Mouse (Mus musculus) myocyte (in vitro differentiated cells): ENCODE measurements around the gene Castor1. TPM values are rescaled to one million over a fixed set of nuclear protein-coding genes. Genes with fewer than 3 reads are reported as not detected.

Source experiments
- H3K27me3 ChIP-seq: one replicate; pipeline ENCODE4 v1.6.1; 2011; ENCODE audit not compliant: control insufficient read depth, insufficient read depth, insufficient read length
- H3K36me3 ChIP-seq: one replicate; pipeline ENCODE4 v1.6.1; 2011; ENCODE audit not compliant: control insufficient read depth, insufficient read depth
- H3K4me2 ChIP-seq: one replicate; pipeline ENCODE4 v1.6.1; 2011; ENCODE audit warnings: low read depth, control low read depth
- H3K4me3 ChIP-seq: one replicate; pipeline ENCODE4 v1.5.1; 2011; ENCODE audit warnings: mild to moderate bottlenecking, control low read depth, moderate library complexity
- H3K79me2 ChIP-seq: one replicate; pipeline ENCODE4 v1.6.1; 2011; ENCODE audit not compliant: control insufficient read depth, insufficient read depth
- H3ac ChIP-seq: one replicate; pipeline ENCODE4 v1.6.1; 2011; ENCODE audit not compliant: control insufficient read depth, insufficient read length
- CEBPB ChIP-seq: IDR thresholded peaks from 2 replicates; pipeline ENCODE4 v1.6.1; 2011; ENCODE audit warnings: mild to moderate bottlenecking, moderate library complexity; ENCODE audit not compliant: poor library complexity, insufficient read depth, severe bottlenecking
- E2F4 ChIP-seq: IDR thresholded peaks from one replicate; pipeline ENCODE4 v1.6.1; 2011; ENCODE audit warnings: mild to moderate bottlenecking, control low read depth, moderate library complexity; ENCODE audit not compliant: insufficient read depth
- MAX ChIP-seq: IDR thresholded peaks from one replicate; pipeline ENCODE4 v1.6.1; 2011; ENCODE audit warnings: low read depth, mild to moderate bottlenecking, control low read depth
- MYOD1 ChIP-seq, 3 experiments: IDR thresholded peaks; one replicate each; pipeline ENCODE4 v1.6.1; 2011; ENCODE audit warnings: control low read depth in 2 of 3, low read depth in 2 of 3, mild to moderate bottlenecking in 2 of 3, moderate library complexity in 1 of 3; ENCODE audit not compliant: insufficient read length in 2 of 3, control insufficient read depth in 1 of 3
- MYOG ChIP-seq, 3 experiments: IDR thresholded peaks; one replicate each; pipeline ENCODE4 v1.6.1; 2011; ENCODE audit warnings: control low read depth in 2 of 3, low read depth in 2 of 3, mild to moderate bottlenecking in 2 of 3; ENCODE audit not compliant: insufficient read length in 2 of 3, control insufficient read depth in 1 of 3, insufficient read depth in 1 of 3
- POLR2A ChIP-seq: IDR thresholded peaks from one replicate; pipeline ENCODE4 v1.6.1; 2011; ENCODE audit warnings: low read depth, mild to moderate bottlenecking, control low read depth, moderate library complexity; ENCODE audit not compliant: insufficient read length
- POLR2AphosphoS2 ChIP-seq: IDR thresholded peaks from one replicate; pipeline ENCODE4 v1.6.1; 2011; ENCODE audit warnings: low read depth, control low read depth; ENCODE audit not compliant: insufficient read length
- REST ChIP-seq: IDR thresholded peaks from one replicate; pipeline ENCODE4 v1.6.1; 2011; ENCODE audit warnings: mild to moderate bottlenecking, control low read depth, moderate library complexity; ENCODE audit not compliant: insufficient read depth, insufficient read length
- SRF ChIP-seq: IDR thresholded peaks from one replicate; pipeline ENCODE4 v1.6.1; 2011; ENCODE audit warnings: low read depth; ENCODE audit not compliant: control insufficient read depth, insufficient read length
- TCF12 ChIP-seq: IDR thresholded peaks from one replicate; pipeline ENCODE4 v1.6.1; 2011; ENCODE audit warnings: mild to moderate bottlenecking, control low read depth; ENCODE audit not compliant: poor library complexity, insufficient read depth, severe bottlenecking
- TCF3 ChIP-seq: IDR thresholded peaks from one replicate; pipeline ENCODE4 v1.6.1; 2011; ENCODE audit warnings: low read depth, control low read depth; ENCODE audit not compliant: insufficient read length
- USF1 ChIP-seq: IDR thresholded peaks from one replicate; pipeline ENCODE4 v1.6.1; 2011; ENCODE audit warnings: low read depth, mild to moderate bottlenecking, control low read depth, moderate library complexity
- polyA plus RNA-seq: library from polyadenylated mRNA; unstranded; fragments of >200 nt; fragmentation: generic; extraction: Trizol; gene quantifications from one replicate; pipeline ENCODE4 v1.2.1, GENCODE M21; 2012; ENCODE audit warnings: missing spikeins

Gene Castor1
- polyA plus RNA-seq, 1 experiment, result 3.1 TPM

GRCm38 (mm10) chr11:4205951-4206350, 12.1 kb upstream of the Castor1 start:
- Histone ChIP-seq H3ac (no peak overlapping the region), H3K79me2 (peaks cover 3% of the 10 kb centered on the region), H3K4me3 (no peak overlapping the region), H3K4me2 (no peak overlapping the region), H3K27me3 (no peaks in the 10 kb centered on the region), H3K36me3 (peaks cover 3% of the 10 kb centered on the region)
- TF ChIP-seq TCF3 (no peak), CEBPB (no peak), POLR2AphosphoS2 (no peak), MYOD1 (IDR thresholded peaks at IDR 0.05; ENCODE audit: control insufficient read depth in 1 of 3, insufficient read length in 2 of 3, low read depth in 2 of 3) (no peak), USF1 (no peak), POLR2A (no peak), REST (no peak), MAX (no peak), MYOG (IDR thresholded peaks at IDR 0.05; ENCODE audit: control insufficient read depth in 1 of 3, insufficient read depth in 1 of 3, insufficient read length in 2 of 3, low read depth in 2 of 3) (no peak)

GRCm38 (mm10) chr11:4206563-4206962, 11.5 kb upstream of the Castor1 start:
- H3K36me3 ChIP-seq, result peaks cover 3% of the 10 kb centered on the region
- no peak overlapping the region for H3ac ChIP-seq
- no peak overlapping the region for H3K4me3 ChIP-seq
- H3K79me2 ChIP-seq, result peaks cover 3% of the 10 kb centered on the region
- no peak overlapping the region for H3K4me2 ChIP-seq
- no peaks in the 10 kb centered on the region for H3K27me3 ChIP-seq
- TF ChIP-seq REST, result no peak
- no peak for TF ChIP-seq TCF12
- no peak for TF ChIP-seq MYOD1 (IDR thresholded peaks at IDR 0.05; ENCODE audit: control insufficient read depth in 1 of 3, insufficient read length in 2 of 3, low read depth in 2 of 3)
- TF ChIP-seq USF1, result no peak
- no peak for TF ChIP-seq POLR2A
- TF ChIP-seq MAX, result no peak

- Histone ChIP-seq H3K4me2 (no peak overlapping the region), H3K27me3 (no peaks in the 10 kb centered on the region), H3K79me2 (no peaks in the 10 kb centered on the region), H3K4me3 (no peak overlapping the region), H3ac (no peak overlapping the region), H3K36me3 (peaks cover 9% of the 10 kb centered on the region)
- TF ChIP-seq CEBPB (no peak), TCF12 (no peak), USF1 (no peak), MYOG (IDR thresholded peaks at IDR 0.05; ENCODE audit: control insufficient read depth in 1 of 3, insufficient read depth in 1 of 3, insufficient read length in 2 of 3, low read depth in 2 of 3) (no peak), REST (no peak), POLR2A (no peak)
Measured at GRCm38 (mm10) chr11:4207655-4208054, 10.4 kb upstream of the Castor1 start.

GRCm38 (mm10) chr11:4209556-4209955, 8.5 kb upstream of the Castor1 start:
- Histone ChIP-seq H3ac (no peak overlapping the region), H3K36me3 (peaks cover 9% of the 10 kb centered on the region), H3K4me2 (no peak overlapping the region), H3K4me3 (no peak overlapping the region), H3K79me2 (no peaks in the 10 kb centered on the region), H3K27me3 (no peaks in the 10 kb centered on the region)
- no peak for TF ChIP-seq USF1
- no peak for TF ChIP-seq SRF
- no peak for TF ChIP-seq REST
- no peak for TF ChIP-seq MYOD1 (IDR thresholded peaks at IDR 0.05; ENCODE audit: control insufficient read depth in 1 of 3, insufficient read length in 2 of 3, low read depth in 2 of 3)
- no peak for TF ChIP-seq E2F4
- TF ChIP-seq POLR2A, result no peak
- no peak for TF ChIP-seq CEBPB
- TF ChIP-seq TCF3, result no peak
- TF ChIP-seq MYOG (IDR thresholded peaks at IDR 0.05; ENCODE audit: control insufficient read depth in 1 of 3, insufficient read depth in 1 of 3, insufficient read length in 2 of 3, low read depth in 2 of 3), result no peak
- no peak for TF ChIP-seq MAX
- TF ChIP-seq POLR2AphosphoS2, result no peak
- TF ChIP-seq TCF12, result no peak

- H3ac ChIP-seq, result no peak overlapping the region
- H3K27me3 ChIP-seq, result no peaks in the 10 kb centered on the region
- H3K79me2 ChIP-seq, result no peaks in the 10 kb centered on the region
- no peak for TF ChIP-seq E2F4
- H3K36me3 ChIP-seq, result peaks cover 9% of the 10 kb centered on the region
- H3K4me2 ChIP-seq, result no peak overlapping the region
- no peak overlapping the region for H3K4me3 ChIP-seq
Measured at GRCm38 (mm10) chr11:4210786-4211185, 7.2 kb upstream of the Castor1 start.

- Histone ChIP-seq H3K4me3 (no peak overlapping the region), H3K36me3 (peaks cover 6% of the 10 kb centered on the region), H3K4me2 (no peak overlapping the region), H3K27me3 (no peaks in the 10 kb centered on the region), H3K79me2 (no peaks in the 10 kb centered on the region), H3ac (no peak overlapping the region)
- no peak for TF ChIP-seq TCF3
- no peak for TF ChIP-seq POLR2A
- no peak for TF ChIP-seq E2F4
- no peak for TF ChIP-seq REST
- no peak for TF ChIP-seq MYOG (IDR thresholded peaks at IDR 0.05; ENCODE audit: control insufficient read depth in 1 of 3, insufficient read depth in 1 of 3, insufficient read length in 2 of 3, low read depth in 2 of 3)
- no peak for TF ChIP-seq POLR2AphosphoS2
- no peak for TF ChIP-seq USF1
- no peak for TF ChIP-seq MAX
- TF ChIP-seq TCF12, result no peak
- no peak for TF ChIP-seq SRF
- no peak for TF ChIP-seq CEBPB
- TF ChIP-seq MYOD1 (IDR thresholded peaks at IDR 0.05; ENCODE audit: control insufficient read depth in 1 of 3, insufficient read length in 2 of 3, low read depth in 2 of 3), result no peak
Measured at GRCm38 (mm10) chr11:4213107-4213506, 4.9 kb upstream of the Castor1 start.
